Mouse (Mus musculus): ENCODE data around the gene Fxyd5.

The Fxyd5 gene

GRCm38 (mm10) chr7:31042431-31042910 is at the start of gene Fxyd5:
Gene Fxyd5, minus strand, starts transcription at chr7:31042481.
- no peak for DNase-seq

GRCm38 (mm10) chr7:31089721-31090120 is 47.4 kb upstream of the Fxyd5 start:
- no peak for DNase-seq

- DNase-seq, result no peak
Observed at GRCm38 (mm10) chr7:31088206-31088605, 45.9 kb upstream of the Fxyd5 start.

DNA sequence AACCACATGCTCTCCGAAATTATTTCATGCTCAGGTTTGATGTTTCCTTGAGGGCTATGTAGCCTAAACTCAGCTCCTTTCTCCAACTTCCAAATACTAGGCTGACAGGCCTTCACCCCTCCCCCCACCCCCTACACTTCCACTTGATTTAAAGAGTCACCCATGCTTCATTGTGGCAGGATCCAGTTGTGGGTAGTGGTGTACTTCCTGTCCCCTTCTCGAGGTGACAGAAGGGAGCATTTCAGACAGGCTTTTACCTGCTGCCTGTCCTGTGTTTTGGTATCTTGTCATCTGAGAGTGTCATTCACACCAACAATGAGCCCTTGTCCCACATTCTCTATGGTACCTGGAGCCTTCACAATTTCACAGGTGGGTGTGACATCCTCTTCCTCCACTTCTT is 45.0 kb upstream of the Fxyd5 start:
- DNase-seq, result no peak

- no peak for DNase-seq
Observed at GRCm38 (mm10) chr7:31086175-31086755, 44.0 kb upstream of the Fxyd5 start.

GRCm38 (mm10) chr7:31085171-31085570 is 42.9 kb upstream of the Fxyd5 start:
- no peak for DNase-seq

DNA sequence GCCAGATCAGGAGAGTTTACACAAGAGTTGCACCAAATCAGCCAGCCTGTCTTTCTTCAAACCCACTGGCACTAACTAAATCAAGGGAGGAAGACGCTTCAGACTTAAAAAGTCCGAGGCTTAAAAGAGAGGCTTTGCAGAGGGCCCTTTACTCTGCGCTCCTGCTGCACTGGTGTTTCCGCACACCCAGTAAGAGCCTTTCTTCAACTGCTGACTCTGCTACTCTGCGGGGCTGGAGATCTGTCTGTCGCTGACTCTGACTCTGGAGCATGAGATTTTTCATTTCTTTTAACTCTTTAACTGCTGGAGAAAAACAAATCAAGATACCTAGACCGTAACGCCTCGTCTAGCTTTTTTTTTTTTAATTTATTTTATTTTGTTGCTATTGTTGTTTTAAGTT is 41.9 kb upstream of the Fxyd5 start:
- no peak for DNase-seq

GRCm38 (mm10) chr7:31082831-31083588 is 40.7 kb upstream of the Fxyd5 start:
- no peak for DNase-seq

DNA sequence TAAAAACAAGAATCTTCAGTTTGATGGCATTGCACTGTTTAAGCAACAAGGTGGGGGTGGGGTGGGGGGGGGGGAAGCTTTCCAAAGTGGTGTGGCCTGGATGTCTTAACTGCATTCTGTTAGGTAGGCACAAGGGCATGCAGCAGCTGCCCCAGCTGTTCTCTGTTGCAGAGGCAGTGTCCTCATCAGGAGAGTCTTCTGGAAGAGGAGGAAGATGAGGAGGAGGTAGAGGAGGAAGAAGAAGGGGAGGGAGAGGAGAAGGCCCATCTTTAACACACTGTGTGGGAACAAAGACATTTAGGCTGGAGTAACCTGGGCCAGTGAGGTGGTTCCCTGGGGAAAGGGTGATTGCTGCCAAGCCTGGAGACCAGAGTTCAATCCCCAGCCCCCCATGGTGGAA is 39.8 kb upstream of the Fxyd5 start:
- no peak for DNase-seq

GRCm38 (mm10) chr7:31081106-31081505 is 38.8 kb upstream of the Fxyd5 start:
- DNase-seq, result no peak

GRCm38 (mm10) chr7:31080611-31081010 is 38.3 kb upstream of the Fxyd5 start:
- DNase-seq, result no peak

DNA sequence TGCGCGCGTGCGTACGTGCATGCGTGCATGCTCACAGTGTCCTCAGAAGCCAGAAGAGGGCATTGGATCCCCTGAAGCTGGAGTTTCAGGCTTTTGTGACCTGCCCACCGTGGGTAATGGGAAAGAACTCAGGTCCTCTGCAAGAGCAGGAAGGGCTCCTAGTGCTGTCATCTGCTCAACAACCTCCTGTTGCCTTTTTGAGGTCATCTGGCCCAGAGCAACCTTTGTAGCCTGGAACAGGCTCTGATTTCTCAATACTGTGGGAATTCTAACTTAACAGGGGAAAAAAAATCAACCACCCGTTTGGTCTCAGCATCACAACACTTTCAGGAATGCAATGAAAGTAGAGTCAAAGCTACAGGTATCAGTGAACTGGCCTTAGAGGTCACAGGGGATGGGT is 37.4 kb upstream of the Fxyd5 start:
- DNase-seq, result no peak

DNA sequence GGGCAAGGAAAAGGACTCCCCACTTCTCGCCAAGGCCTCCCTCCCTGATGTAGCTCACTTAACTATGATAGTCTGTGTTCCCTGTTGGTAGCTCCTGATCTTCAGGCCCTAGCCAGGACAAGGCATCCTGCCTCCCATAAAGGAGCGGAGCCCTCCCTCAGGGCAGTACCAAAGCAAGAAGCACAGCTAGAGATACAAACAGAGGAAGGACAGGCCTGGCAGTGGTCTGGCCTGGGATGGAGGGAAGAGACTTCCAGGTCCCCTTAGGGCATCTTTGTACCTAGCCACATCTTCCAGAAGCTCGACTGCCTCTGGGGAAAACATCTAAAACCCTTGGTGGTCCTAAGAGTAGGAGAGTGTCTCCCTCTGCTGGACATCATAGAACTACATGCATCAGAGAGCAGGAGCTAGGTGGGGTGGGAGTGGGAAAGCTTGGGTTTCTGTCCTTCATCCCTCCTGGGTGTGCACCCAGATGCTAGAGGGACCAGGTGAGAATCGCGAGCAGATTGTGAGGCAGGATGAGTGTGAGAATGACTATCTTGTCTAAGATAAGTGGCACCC is 35.7 kb upstream of the Fxyd5 start:
- DNase-seq, result peak; percentile 37

DNA sequence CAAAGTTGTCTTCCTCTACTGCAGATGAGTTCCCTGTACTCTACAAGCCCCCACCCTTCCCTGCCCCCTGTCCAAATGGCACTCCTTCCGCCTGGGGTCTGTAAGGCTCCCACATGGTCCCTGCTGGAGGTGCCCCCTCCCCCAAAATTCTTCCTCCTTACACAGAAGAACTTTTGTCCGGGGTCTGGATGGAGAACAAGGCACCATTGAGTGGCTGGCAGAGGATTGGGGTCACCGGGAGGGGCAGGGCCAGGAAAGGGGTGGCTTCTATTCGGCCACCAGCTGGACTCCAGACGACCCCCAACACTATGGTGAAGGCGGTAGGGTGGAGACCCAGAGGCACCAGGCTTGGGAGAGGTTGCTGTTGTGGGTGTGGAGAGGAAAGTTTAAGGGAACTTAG is 35.2 kb upstream of the Fxyd5 start:
- no peak for DNase-seq

GRCm38 (mm10) chr7:31076492-31076891 is 34.2 kb upstream of the Fxyd5 start, which contains the start of gene Fxyd3:
Gene Fxyd3, minus strand, starts transcription at chr7:31076704.
- no peak for DNase-seq

- DNase-seq, result no peak
Observed at GRCm38 (mm10) chr7:31074713-31075069, 32.4 kb upstream of the Fxyd5 start.

DNA sequence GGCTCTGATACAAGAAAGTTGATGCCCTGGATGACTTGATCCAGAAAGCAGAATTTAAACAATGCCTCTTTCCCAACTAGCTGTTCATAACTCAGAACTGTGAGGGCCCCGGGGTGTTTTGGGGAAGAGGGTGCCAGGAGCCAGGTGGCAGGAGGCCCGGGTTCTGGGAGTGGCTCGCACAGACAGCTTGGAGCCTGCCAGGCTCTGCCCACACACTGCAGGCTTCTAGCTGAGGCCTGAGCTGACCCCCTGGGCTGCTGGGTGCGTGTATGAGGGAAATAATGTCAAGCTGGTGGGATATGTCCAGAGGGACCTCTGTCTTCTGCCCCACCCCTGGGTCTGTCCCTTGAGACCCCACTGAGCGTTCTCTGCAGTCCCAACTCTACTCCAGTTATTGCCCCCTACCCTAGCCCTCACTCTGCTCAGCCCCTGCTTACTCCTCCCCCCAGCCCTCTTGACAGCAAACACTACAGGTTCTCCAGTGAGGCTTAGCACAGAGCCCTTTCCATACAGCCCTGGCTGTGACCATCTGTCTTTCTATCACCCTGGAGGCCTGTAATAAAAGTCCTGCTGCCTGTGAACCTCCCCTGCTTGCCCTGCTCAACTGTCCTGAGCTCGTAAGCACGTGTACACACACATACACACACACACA is 31.9 kb upstream of the Fxyd5 start:
- no peak for DNase-seq

GRCm38 (mm10) chr7:31073546-31073945 is 31.3 kb upstream of the Fxyd5 start:
- no peak for DNase-seq

DNA sequence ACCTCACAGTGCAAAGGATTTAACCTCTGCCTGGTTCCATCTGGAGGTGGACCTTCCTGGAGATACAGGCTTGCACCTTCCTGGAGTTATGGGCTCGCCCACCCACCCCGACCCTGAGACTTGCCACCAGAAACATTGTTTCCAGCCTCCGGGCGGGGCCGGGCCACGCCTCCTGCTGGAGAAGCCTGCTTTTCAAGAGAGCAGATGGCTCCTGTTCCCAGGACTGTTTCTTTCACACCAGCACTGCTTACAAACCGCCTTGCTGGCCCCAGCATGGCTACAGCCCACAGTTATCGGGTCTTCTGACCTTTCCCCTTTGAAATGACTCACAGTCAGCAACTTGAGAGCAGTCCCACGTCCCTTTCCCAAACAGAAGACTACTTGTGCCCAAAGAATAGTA is 30.0 kb upstream of the Fxyd5 start:
- DNase-seq, result no peak

GRCm38 (mm10) chr7:31070324-31070723 is 28.0 kb upstream of the Fxyd5 start:
- no peak for DNase-seq

DNA sequence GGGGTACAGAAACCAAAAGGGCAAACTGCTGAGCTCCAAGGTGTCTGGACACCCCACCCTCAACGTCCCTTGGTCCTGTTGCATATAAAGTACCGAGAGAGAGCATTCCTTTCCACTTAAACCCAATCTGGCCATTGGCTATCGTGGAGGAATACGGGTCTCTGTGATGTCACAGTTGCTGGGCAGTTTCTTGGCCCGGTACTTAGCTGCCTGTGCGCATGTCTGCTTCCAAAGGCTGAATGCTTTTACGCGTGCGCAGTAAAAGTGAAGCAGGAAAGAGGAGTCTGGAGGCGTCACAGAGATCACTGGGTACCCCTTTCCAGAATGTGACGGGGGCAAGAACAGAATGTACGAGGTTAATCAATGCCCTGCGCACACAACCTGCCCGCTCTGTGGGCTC is 27.2 kb upstream of the Fxyd5 start:
- DNase-seq, result no peak

GRCm38 (mm10) chr7:31067836-31068235 is 25.6 kb upstream of the Fxyd5 start:
- DNase-seq, result no peak

DNA sequence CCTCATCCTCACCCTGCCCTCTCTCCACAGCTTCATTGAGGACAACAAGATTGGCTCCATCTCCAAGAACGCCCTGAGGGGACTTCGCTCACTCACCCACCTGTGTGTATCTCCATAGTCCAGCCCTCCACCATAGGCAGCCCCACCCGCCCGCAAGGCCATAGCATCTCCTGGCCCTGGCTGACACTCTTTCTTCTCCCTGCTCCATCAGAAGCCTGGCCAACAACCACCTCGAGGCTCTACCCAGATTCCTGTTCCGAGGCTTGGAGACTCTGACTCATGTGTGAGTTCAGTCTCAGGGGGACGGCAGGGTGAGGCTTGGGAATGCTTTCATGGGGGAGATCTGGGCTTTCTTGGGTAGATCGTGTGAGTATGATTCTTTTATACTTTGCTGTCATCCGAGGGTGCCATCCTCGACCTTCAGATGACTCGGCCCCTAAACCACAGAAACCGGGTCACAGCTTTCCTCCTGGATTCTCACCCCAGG is 20.8 kb upstream of the Fxyd5 start:
- no peak for DNase-seq

DNA sequence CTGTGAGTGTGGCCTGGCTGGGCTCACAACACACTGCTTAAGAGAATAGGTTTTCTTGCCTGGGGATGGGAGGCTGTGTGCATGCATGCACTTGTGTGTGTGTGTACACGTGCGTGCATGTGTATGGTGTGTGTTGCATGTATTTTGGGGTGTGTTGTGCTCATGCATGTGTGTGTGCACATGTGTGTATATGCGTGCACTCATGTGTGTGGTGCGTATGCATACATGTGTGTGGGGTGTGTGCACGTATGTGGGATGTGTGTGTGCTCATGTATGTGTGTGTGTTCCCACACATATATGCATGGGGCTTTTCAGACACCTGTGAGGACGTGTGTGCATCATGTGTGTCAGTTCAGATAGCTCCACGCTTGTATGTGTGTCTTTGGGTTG is 18.3 kb upstream of the Fxyd5 start:
- DNase-seq, result no peak
